Mouse (Mus musculus) ovary, adult 18-20 months (tissue): ENCODE results near the gene 3425401B19Rik.

Experiments
- DNase-seq: peaks from one replicate; pipeline ENCODE4 v3.0.0; 2022; ENCODE audit warnings: low spot score, mixed read lengths

Gene 3425401B19Rik

GRCm38 (mm10) chr14:32685124-32685826, at the start of gene 3425401B19Rik:
3425401B19Rik (minus strand) TSS chr14:32685293.
- DNase-seq, result no peak

GRCm38 (mm10) chr14:32732961-32733360, 47.9 kb upstream of the 3425401B19Rik start:
- DNase-seq, result no peak

GRCm38 (mm10) chr14:32726864-32727263, 41.8 kb upstream of the 3425401B19Rik start:
- DNase-seq, result no peak

- DNase-seq, result no peak
Measured at GRCm38 (mm10) chr14:32721461-32721860, 36.4 kb upstream of the 3425401B19Rik start.

- DNase-seq, result no peak
Measured at GRCm38 (mm10) chr14:32716763-32717439, 31.8 kb upstream of the 3425401B19Rik start.

GRCm38 (mm10) chr14:32715489-32715888, 30.4 kb upstream of the 3425401B19Rik start:
- no peak for DNase-seq

GRCm38 (mm10) chr14:32715076-32715475, 30.0 kb upstream of the 3425401B19Rik start:
- DNase-seq, result no peak

- DNase-seq, result no peak
Measured at GRCm38 (mm10) chr14:32709861-32710260, 24.8 kb upstream of the 3425401B19Rik start.

GRCm38 (mm10) chr14:32708756-32709155, 23.7 kb upstream of the 3425401B19Rik start:
- no peak for DNase-seq

GRCm38 (mm10) chr14:32707938-32708337, 22.8 kb upstream of the 3425401B19Rik start:
- DNase-seq, result no peak

- DNase-seq, result no peak
Measured at GRCm38 (mm10) chr14:32700972-32701371, 15.9 kb upstream of the 3425401B19Rik start.

GRCm38 (mm10) chr14:32698556-32698955, 13.5 kb upstream of the 3425401B19Rik start:
- DNase-seq, result no peak

- no peak for DNase-seq
Measured at GRCm38 (mm10) chr14:32697774-32698173, 12.7 kb upstream of the 3425401B19Rik start.

GRCm38 (mm10) chr14:32696344-32696743, 11.3 kb upstream of the 3425401B19Rik start:
- DNase-seq, result no peak

- DNase-seq, result no peak
Measured at GRCm38 (mm10) chr14:32695906-32696305, 10.8 kb upstream of the 3425401B19Rik start.

- DNase-seq, result no peak
Measured at GRCm38 (mm10) chr14:32684735-32685105, 373 bp downstream of the 3425401B19Rik start.

GRCm38 (mm10) chr14:32683982-32684734, 935 bp downstream of the 3425401B19Rik start:
- DNase-seq, result no peak

- no peak for DNase-seq
Measured at GRCm38 (mm10) chr14:32683251-32683838, 1.7 kb downstream of the 3425401B19Rik start.

GRCm38 (mm10) chr14:32682536-32682935, 2.6 kb downstream of the 3425401B19Rik start:
- DNase-seq, result no peak

- DNase-seq, result no peak
Measured at GRCm38 (mm10) chr14:32681603-32682002, 3.5 kb downstream of the 3425401B19Rik start.

- DNase-seq, result no peak
Measured at GRCm38 (mm10) chr14:32678565-32678964, 6.5 kb downstream of the 3425401B19Rik start.

GRCm38 (mm10) chr14:32673178-32673577, 11.9 kb downstream of the 3425401B19Rik start:
- no peak for DNase-seq
